Comparison of ENCODE assay signal across 31 mouse cellular contexts in the genomic region with DNA sequence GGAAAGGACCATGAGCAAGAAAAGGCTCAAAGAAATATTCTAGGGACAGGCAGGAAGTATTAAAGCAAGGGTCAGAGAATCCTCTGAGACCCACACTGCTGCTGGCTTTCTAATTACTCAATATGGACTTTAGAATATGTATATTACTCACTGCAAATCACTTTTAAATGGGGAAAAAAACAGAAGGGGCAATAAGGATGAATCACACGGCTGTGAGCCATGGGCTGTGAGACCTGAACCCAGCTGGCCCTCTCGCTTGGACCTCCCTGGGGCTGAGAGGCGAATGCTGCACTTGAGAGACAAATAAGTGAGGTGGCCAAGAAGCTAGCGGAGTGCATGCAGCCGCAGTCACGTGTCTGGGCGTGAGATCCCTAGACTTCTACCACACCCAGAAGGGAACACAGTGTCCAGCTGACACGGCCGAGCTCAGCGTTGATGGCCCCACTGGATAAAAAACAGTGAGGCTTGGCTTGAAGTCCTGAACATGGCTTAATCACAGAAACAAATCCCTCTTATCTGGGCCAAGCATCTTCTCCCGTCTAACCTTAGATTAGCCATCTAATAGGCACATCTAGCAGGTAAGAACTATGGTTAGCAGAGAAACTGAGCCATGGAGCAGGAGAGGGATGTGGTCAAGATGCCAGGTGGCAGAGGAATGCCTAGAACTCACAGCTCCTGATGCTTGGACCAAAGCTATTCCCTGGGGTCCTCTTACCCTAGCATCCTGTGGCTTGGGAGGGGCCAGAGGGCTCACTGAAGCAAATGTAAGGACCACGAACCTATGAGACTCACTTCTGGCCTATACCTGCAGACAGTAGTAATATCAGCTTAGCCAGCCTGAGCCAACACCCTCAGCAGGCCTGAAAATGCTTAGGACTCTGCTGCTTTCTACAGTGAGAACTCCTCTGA. TPM values are rescaled to one million over a fixed set of nuclear protein-coding genes. Genes with fewer than 3 reads are reported as not detected.
A peak's percentile ranks its signal among the peaks of the same experiment; 100 is the strongest.
DNase-seq lines count a peak whose midpoint lies in the region; ATAC-seq and TF ChIP-seq lines count a peak whose summit lies in the region.
"Had no signal": no experiment of that assay in that cellular context is flagged by ENCODE, and none has a peak within 500 bp of the region (broad histone marks: within the 10 kb centered on the region; RNA-seq: fewer than 3 reads in every experiment).

No protein-coding gene starts in this region.

- no peak overlapping the region for H3K4me2 ChIP-seq in intestine, embryonic 15.5 days (replicated peaks)
- H3K4me2 ChIP-seq: limb, embryonic 13.5 days; liver, embryonic 12.5 days had no signal

- H3K9ac ChIP-seq in intestine, embryonic 15.5 days: no peak overlapping the region
- H3K9ac ChIP-seq: limb, embryonic 13.5 days; liver, embryonic 12.5 days had no signal

- no peak overlapping the region for H3K27ac ChIP-seq in heart, embryonic 10.5 days
- peak overlapping the region; percentile 51; the same call in 1 of the 2 replicates for H3K27ac ChIP-seq in brown adipose tissue, adult 24 weeks (replicated peaks; ENCODE audit: low read depth, low read length)
- no peak overlapping the region for H3K27ac ChIP-seq in intestine, embryonic 15.5 days
- H3K27ac ChIP-seq in thymus, adult 2 months (ENCODE audit: control insufficient read depth, insufficient read depth, low read length): no peak overlapping the region
- H3K27ac ChIP-seq: forebrain, embryonic 10.5 days; hindbrain, embryonic 10.5 days; layer of hippocampus, adult 2 months; limb, embryonic 13.5 days; liver, embryonic 12.5 days had no signal

- H3K4me1 ChIP-seq in heart, embryonic 10.5 days: no peaks in the 10 kb centered on the region
- no peaks in the 10 kb centered on the region for H3K4me1 ChIP-seq in brown adipose tissue, adult 24 weeks (ENCODE audit: control insufficient read depth, insufficient read depth, insufficient read length, low read length)
- H3K4me1 ChIP-seq in intestine, embryonic 15.5 days (replicated peaks): no peaks in the 10 kb centered on the region
- 0 out of 2 replicates have a peak, but pooled peaks cover 3% of the 10 kb centered on the region for H3K4me1 ChIP-seq in thymus, adult 2 months (replicated peaks; ENCODE audit: control insufficient read depth, insufficient read depth, low read length)
- H3K4me1 ChIP-seq: forebrain, embryonic 10.5 days; hindbrain, embryonic 10.5 days; limb, embryonic 13.5 days; liver, embryonic 12.5 days had no signal

- TF ChIP-seq POLR2A in thymus, adult 2 months (IDR thresholded peaks at IDR 0.05; ENCODE audit: control insufficient read depth, extremely low read depth, insufficient read depth, low read length, poor library complexity): no peak

- ATAC-seq in intestine, embryonic 15.5 days: peak; percentile 59
- ATAC-seq: activated CD4-positive, CD25-positive, alpha-beta regulatory T cell, adult 4 months; forebrain, embryonic 16.5 days; liver, embryonic 12.5 days had no signal

- no peaks in the 10 kb centered on the region for H3K27me3 ChIP-seq in heart, embryonic 10.5 days (ENCODE audit: insufficient read depth, poor library complexity, severe bottlenecking)
- no peaks in the 10 kb centered on the region for H3K27me3 ChIP-seq in intestine, embryonic 15.5 days (replicated peaks)
- H3K27me3 ChIP-seq in thymus, adult 2 months (ENCODE audit: control insufficient read depth, insufficient read depth, low read length): no peaks in the 10 kb centered on the region
- H3K27me3 ChIP-seq: limb, embryonic 13.5 days; liver, embryonic 12.5 days had no signal

- peak; percentile 98 for DNase-seq in heart, adult 11 months
- DNase-seq in heart, embryonic 10.5 days (ENCODE audit: low spot score): no peak
- peak; percentile 87 for DNase-seq in gastrocnemius, postnatal 25 days
- no peak for DNase-seq in spleen, postnatal 10 days (ENCODE audit: low spot score in 2 of 2)
- DNase-seq in lung, postnatal 14 days: no peak
- no peak for DNase-seq in thymus, adult 2 months
- DNase-seq: adrenal gland, adult 8-10 months; cerebellum, adult 18-20 months; cerebellum, postnatal 14 days; kidney, adult 8-10 months; kidney, postnatal 14 days; layer of hippocampus, postnatal 36 days; lung, adult 18-20 months; lung, postnatal 10 days; midbrain, embryonic 14.5 days; spleen, adult 18-20 months; thymus, postnatal 36 days had no signal

- TF ChIP-seq CTCF in thymus, adult 2 months (IDR thresholded peaks at IDR 0.05; ENCODE audit: borderline replicate concordance, control insufficient read depth, extremely low read depth, insufficient read depth, low read length, poor library complexity): no peak

- no peaks in the 10 kb centered on the region for H3K9me3 ChIP-seq in heart, embryonic 10.5 days
- no peaks in the 10 kb centered on the region for H3K9me3 ChIP-seq in intestine, embryonic 15.5 days
- H3K9me3 ChIP-seq: forebrain, embryonic 10.5 days; hindbrain, embryonic 10.5 days; limb, embryonic 13.5 days; liver, embryonic 12.5 days had no signal

- peaks cover 56% of the 10 kb centered on the region for H3K36me3 ChIP-seq in heart, embryonic 10.5 days
- H3K36me3 ChIP-seq in intestine, embryonic 15.5 days: peaks cover 12% of the 10 kb centered on the region; the same call in 1 of the 2 replicates
- peaks cover 19% of the 10 kb centered on the region for H3K36me3 ChIP-seq in thymus, adult 2 months (ENCODE audit: control insufficient read depth, insufficient read depth, low read length)

- no peak overlapping the region for H3K4me3 ChIP-seq in heart, embryonic 10.5 days
- H3K4me3 ChIP-seq in brown adipose tissue, adult 24 weeks (ENCODE audit: insufficient read depth, low read depth, low read length): no peak overlapping the region
- no peak overlapping the region for H3K4me3 ChIP-seq in intestine, embryonic 15.5 days (replicated peaks)
- no peak overlapping the region for H3K4me3 ChIP-seq in thymus, adult 2 months (ENCODE audit: control insufficient read depth, insufficient read depth, low read length)
- H3K4me3 ChIP-seq: forebrain, embryonic 10.5 days; hindbrain, embryonic 10.5 days; layer of hippocampus, adult 2 months; limb, embryonic 13.5 days; liver, embryonic 12.5 days had no signal

- WGBS in heart, embryonic 10.5 days: 85% methylated on average over 12 of the region's 12 CpGs
- WGBS in intestine, embryonic 15.5 days: 85% methylated on average over 12 of the region's 12 CpGs
- 96% methylated on average over 12 of the region's 12 CpGs for WGBS in thymus, adult 2 months

RNA-seq across cellular contexts. Expression of gene Edem2, which starts 11.9 kb away (rescaled TPM):
- polyA plus RNA-seq in heart, embryonic 10.5 days (2016; fragmentation: Nextera tagmentation; extraction: Ambion mirVana): 31.5 and 34.4 TPM in 2 replicates
- 13.0 and 13.7 TPM in 2 replicates for polyA plus RNA-seq in brown adipose tissue, adult 24 weeks (2012; ENCODE audit: insufficient read depth, insufficient read length, missing spikeins)
- total RNA-seq in gastrocnemius, postnatal 25 days (2021): 1 to 10 TPM; 3.9 to 5.0 TPM
- polyA plus RNA-seq in intestine, embryonic 15.5 days (2015; fragmentation: Nextera tagmentation; extraction: Ambion mirVana): 60.5 and 92.0 TPM in 2 replicates
- 55.8 and 58.6 TPM in 2 replicates for polyA plus RNA-seq in thymus, adult 2 months (2012; rRNA removed)

RNA-seq across cellular contexts. Expression of gene Gm17581, which starts 18.3 kb away (rescaled TPM):
- polyA plus RNA-seq in heart, embryonic 10.5 days (2016; fragmentation: Nextera tagmentation; extraction: Ambion mirVana): not detected in 2 replicates
- not detected in 2 replicates for polyA plus RNA-seq in brown adipose tissue, adult 24 weeks (2012; ENCODE audit: insufficient read depth, insufficient read length, missing spikeins)
- not detected for total RNA-seq in gastrocnemius, postnatal 25 days (2021)
- not detected in 2 replicates for polyA plus RNA-seq in intestine, embryonic 15.5 days (2015; fragmentation: Nextera tagmentation; extraction: Ambion mirVana)
- not detected in 2 replicates for polyA plus RNA-seq in thymus, adult 2 months (2012; rRNA removed)
- total RNA-seq: adrenal gland, adult 8-10 months; layer of hippocampus, adult 2 months; layer of hippocampus, postnatal 36 days; left cerebral cortex, postnatal 14 days; megakaryocyte, adult 5-6 weeks had no signal
- polyA plus RNA-seq: activated CD4-positive, CD25-positive, alpha-beta regulatory T cell, adult 4 months; embryonic facial prominence, embryonic 11.5 days; forebrain, embryonic 10.5 days; forebrain, embryonic 16.5 days; heart, embryonic 14.5 days; hindbrain, embryonic 10.5 days; limb, embryonic 13.5 days; liver, embryonic 12.5 days; midbrain, embryonic 14.5 days; neural tube, embryonic 11.5 days had no signal

RNA-seq across cellular contexts. Expression of gene Trpc4ap, which starts 25.2 kb away (rescaled TPM):
- 101 and 107 TPM in 2 replicates for polyA plus RNA-seq in heart, embryonic 10.5 days (2016; fragmentation: Nextera tagmentation; extraction: Ambion mirVana)
- 52.3 and 69.5 TPM in 2 replicates for polyA plus RNA-seq in brown adipose tissue, adult 24 weeks (2012; ENCODE audit: insufficient read depth, insufficient read length, missing spikeins)
- total RNA-seq in gastrocnemius, postnatal 25 days (2021): 10 to 100 TPM; 84.3 to 86.1 TPM
- polyA plus RNA-seq in intestine, embryonic 15.5 days (2015; fragmentation: Nextera tagmentation; extraction: Ambion mirVana): 113 TPM in 2 replicates
- polyA plus RNA-seq in thymus, adult 2 months (2012; rRNA removed): 489 and 518 TPM in 2 replicates

RNA-seq across cellular contexts. Expression of gene Procr, which starts 33.6 kb away (rescaled TPM):
- polyA plus RNA-seq in heart, embryonic 10.5 days (2016; fragmentation: Nextera tagmentation; extraction: Ambion mirVana): 5.3 and 6.6 TPM in 2 replicates
- polyA plus RNA-seq in brown adipose tissue, adult 24 weeks (2012; ENCODE audit: insufficient read depth, insufficient read length, missing spikeins): 8.5 and 8.6 TPM in 2 replicates
- total RNA-seq in gastrocnemius, postnatal 25 days (2021): 10 to 100 TPM in 1 of 2 experiments, 1 to 10 TPM in 1; 5.9 to 12.4 TPM
- 20.2 and 20.4 TPM in 2 replicates for polyA plus RNA-seq in intestine, embryonic 15.5 days (2015; fragmentation: Nextera tagmentation; extraction: Ambion mirVana)
- 3.7 and 4.7 TPM in 2 replicates for polyA plus RNA-seq in thymus, adult 2 months (2012; rRNA removed)
- polyA plus RNA-seq: activated CD4-positive, CD25-positive, alpha-beta regulatory T cell, adult 4 months had no signal

RNA-seq across cellular contexts. Expression of gene Mmp24, which starts 57.8 kb away (rescaled TPM):
- polyA plus RNA-seq in heart, embryonic 10.5 days (2016; fragmentation: Nextera tagmentation; extraction: Ambion mirVana): 0.06 TPM in 1 of 2 replicates, not detected in the other
- polyA plus RNA-seq in brown adipose tissue, adult 24 weeks (2012; ENCODE audit: insufficient read depth, insufficient read length, missing spikeins): not detected in 2 replicates
- total RNA-seq in gastrocnemius, postnatal 25 days (2021): not detected
- polyA plus RNA-seq in intestine, embryonic 15.5 days (2015; fragmentation: Nextera tagmentation; extraction: Ambion mirVana): 0.24 and 0.37 TPM in 2 replicates
- polyA plus RNA-seq in thymus, adult 2 months (2012; rRNA removed): 0.08 and 0.09 TPM in 2 replicates
- polyA plus RNA-seq: heart, embryonic 14.5 days had no signal

Comparison
In these comparisons a context has a peak if more than half of its experiments do, and no peak if none do; other contexts are left out.
1. DNase-seq: peak in heart, adult 11 months (single experiment) and gastrocnemius, postnatal 25 days (single experiment); none in heart, embryonic 10.5 days (single experiment), spleen, postnatal 10 days (0 of 2), lung, postnatal 14 days (single experiment) and thymus, adult 2 months (single experiment).